Mouse (Mus musculus) spleen, postnatal 14 days (tissue): ENCODE results near the gene Lpar6.
A peak's percentile ranks its signal among the peaks of the same experiment; 100 is the strongest.

ENCODE experiments used
- DNase-seq, 2 experiments: peaks; one replicate each; pipeline ENCODE4 v3.0.0; 2021 to 2022; ENCODE audit warnings: low spot score in 2 of 2

The Lpar6 gene

DNA sequence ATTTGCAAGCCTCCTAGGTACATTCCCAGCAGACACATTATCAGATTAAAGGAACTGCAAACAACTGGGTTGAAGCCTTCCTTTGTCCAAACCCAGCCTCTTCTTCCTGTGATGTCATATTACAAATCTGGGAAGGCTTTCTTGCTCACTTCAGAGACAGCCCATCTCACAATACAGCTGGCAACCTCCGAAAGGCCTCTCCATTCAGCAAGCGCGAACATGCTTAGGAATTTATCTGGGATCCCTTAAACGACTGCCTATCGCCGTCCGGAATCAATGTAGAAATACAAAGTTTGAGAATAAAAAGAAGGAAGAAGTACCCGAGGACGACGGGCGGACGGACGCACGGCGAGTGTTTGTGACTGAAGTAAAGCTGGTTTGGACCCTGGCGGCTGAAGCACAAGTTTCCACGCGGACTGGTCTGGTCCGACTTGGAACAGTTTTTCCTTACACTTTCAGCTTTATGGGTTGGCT, at the start of gene Lpar6:
TSS of gene Lpar6 (plus strand) at position 48 of the 474 bp plus-strand sequence.
- no peak for DNase-seq

DNA sequence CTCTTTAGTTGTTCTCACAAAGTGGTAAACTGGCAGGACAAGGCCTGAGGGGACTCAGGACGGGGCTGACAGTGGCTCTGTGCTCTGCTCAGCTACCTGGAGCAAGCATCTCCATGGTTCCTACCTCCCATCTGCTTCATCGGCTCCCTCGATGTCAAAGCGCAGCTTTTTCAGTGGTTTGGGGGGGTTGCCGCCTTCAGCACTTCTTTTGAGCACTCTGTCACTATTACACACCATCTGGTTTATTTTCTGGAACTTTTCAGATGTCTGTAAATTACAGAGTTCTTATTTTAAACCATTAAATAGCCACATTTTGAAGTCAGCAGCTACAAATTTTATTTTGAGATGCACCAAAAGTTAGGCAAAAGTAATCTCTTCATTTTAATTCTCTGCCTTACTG, 38.6 kb upstream of the Lpar6 start:
- no peak for DNase-seq

DNA sequence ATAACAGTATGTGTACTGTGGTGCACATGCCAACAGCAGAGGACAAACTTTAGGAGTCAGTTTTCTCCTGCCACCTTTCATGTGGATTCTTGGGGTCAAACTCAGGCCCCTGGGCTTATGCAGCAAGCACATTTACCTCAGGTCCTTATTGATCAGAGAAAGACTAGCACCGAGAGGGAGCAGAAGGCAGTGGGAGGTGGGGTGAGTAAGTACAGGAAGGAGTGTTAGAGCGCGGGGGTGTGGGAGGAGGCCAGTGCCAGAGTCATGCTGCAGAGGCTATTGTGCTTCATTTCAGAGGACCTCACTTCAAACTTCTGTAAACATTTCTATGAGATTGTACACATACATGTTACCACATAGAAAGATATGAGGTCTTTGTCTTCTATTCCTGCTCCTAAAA, 36.2 kb upstream of the Lpar6 start:
- no peak for DNase-seq

DNA sequence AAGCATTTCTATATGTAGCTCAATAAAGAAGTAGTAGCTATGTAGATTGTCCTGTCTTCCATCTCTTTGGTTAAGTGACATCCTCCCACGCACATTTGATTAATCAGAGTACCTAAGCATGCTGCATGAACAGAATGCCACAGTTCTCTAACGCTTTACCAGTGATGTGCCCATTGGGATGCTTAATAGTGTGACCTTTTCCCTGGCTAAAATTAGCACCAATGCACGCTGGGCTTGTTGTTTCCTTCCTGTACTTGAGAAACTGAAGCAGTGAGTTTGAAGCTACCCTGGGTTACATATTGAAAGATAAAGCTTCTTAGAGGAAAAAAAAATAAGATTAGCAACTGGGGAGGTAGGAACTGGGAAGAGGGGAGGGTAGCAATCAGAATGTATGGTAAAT, 33.7 kb upstream of the Lpar6 start:
- no peak for DNase-seq

DNA sequence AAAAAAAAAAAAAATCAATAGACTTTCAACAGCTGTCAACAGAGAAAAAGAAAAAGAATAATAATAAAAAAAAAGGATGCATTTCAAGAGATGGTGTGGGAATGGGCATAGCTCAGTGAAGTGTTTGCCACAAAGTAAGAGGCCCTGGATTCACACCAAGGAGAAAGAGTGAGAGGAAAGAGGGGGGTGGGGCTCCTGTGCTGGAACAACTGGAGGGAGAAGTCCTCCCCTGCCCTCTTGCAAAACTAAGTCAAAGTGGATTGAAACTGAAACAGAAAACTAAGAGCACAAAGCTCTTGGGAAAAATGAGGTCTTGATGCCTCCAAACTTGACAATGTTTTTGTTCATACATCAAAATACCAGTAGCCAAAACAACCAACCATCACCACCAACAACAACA, 28.4 kb upstream of the Lpar6 start:
- DNase-seq, result no peak

DNA sequence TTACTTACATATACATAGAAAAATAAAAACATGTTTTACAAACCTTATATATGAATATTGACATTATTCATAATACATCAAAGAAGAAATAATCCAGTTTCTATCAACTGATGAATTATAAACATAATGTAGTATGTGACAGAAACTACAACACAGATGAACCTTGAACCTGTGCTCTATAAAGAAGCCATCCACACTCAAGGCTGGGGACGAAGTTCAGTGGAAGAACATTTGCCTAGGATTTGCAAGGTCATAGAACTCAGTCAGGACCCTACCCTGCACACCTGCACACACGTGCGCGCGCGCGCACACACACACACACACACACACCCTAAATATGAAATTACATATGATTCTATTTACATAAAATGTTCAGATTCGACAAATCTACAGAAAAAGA, 27.5 kb upstream of the Lpar6 start:
- DNase-seq, result no peak

DNA sequence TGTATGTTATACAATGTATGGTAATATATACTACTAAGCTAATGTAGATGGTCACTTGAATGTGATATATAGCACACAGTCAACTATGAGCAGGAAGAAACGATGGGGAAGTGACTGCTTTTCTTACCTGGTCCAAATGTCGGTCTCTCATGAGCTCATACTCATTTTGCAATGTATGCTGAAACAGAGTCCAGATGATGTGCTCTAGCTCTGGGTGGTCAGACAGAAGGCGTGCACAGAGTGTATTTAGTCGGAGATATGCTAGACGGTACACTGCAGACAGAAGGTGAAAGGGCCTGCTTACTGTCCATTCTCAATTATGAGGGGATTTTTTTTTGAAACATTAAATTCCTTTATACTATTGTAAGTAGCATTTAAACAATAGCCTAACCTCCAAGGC, 26.2 kb upstream of the Lpar6 start:
- DNase-seq, result no peak

DNA sequence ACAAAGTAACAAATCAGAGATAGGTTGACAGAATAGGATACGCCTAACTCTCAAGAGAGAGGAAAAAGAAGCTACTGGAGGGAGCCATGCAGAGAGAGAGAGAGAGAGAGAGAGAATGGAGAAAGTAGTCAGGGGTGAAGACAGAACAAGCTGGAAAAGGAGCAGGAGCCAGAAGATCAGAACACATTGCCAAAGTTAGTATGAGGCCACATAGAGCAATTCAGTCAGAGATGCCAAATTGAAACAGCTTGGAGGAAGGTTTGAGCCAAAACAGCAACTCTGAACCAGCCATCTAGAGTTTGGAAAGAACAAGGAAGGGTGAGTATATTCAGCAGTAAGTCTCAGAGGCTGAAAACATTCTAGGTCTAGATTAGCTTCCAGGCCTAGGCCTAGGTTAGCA, 20.6 kb upstream of the Lpar6 start:
- DNase-seq, result no peak

DNA sequence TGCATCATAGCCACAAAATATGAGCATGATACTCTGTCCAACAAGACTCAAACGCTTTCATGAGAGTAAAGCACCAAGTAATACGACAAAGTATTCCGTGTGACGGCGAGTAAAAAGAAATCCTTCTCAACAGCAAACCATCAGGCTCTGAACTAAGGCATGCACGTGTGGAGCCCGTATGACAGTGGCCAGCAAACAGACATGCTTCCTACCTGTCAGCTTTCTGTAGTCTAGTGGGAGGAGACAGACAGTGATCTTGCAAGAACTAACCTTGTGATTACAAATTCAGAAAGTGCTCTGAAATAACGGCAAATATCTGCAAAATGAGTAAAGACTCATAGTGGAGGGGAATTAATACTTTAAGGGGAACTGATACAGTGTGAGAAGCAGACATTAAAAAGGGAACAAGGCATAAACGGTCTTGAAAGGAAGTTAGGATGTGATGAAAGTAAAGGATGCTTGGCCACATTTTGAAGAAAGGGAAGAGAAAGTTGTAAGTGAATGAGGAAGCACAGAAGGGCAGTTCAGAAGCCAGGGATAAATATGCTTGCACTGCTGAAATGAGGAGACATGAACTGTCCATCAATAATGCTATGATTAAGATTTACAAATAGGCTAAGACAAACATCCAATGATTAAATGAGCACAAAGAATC, 15.3 kb upstream of the Lpar6 start:
- DNase-seq, result no peak

DNA sequence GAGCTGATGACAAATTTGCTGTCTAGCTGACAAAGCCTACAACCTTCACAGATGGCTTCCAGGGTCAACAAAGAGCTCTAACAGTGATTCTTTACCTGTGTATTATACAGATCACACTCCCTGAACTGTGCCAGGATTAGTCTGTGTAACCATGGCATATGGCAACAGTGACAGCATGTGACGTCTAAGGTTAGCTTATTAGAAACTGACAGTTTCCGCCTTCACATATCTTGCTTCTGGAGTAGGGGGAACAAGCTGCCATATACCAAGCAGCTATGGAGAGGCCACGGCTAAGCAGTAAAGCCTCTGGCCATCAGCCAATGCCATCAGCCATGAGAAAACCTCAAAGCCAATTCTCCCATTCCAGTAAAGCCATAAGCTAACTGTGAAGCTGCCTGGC, 11.3 kb upstream of the Lpar6 start:
- DNase-seq, result no peak

DNA sequence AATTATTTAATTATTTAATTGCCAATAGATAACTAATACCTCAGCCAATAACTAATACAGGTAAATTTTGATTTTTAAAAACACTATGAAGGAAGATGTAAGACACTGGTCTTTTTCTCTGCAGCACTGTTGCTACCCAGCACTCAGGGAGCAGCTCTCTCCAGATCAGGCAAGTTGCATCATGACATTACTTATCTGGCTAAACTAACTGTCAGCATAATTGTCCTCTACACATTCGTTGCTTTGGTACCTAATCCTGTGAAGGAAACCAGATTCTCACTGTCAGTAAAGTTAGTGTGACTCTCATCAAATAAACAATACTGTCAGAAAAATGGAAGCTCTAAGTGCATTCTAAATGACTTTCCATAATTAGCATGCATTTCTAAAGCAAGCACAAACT, 10.8 kb upstream of the Lpar6 start:
- no peak for DNase-seq

DNA sequence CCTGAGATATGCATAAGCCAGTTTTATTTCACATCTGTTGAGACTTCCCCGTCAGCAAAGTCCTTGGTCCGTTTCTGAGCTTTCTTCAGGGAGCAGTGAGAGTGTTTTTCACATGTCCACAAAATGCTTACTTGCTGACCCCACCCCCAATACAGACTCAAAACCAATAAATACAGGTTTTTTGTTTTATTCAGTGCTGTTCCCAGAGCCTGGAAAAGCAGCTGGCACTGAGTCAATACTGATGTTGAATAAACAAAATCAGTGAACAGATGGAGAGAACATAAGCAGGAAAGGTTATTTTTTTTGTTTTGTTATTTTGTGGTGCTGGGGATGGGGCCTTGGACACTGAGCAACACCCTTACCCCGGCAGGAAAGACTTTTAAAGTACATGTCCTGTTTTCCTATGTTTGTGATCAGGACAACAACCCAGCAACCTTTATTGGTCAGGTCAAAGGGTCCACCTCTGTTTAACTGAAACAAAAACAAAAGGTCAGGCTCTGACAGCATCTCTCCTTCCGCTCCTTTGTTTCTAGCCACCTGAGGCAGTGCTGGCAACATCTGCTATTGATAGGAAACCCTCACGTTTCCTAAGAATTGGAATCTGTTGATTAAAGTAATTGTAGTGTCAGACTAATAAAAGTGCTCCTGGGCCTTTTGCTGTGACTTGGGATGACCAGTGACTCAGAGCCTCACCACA, 6.3 kb upstream of the Lpar6 start:
- no peak for DNase-seq

DNA sequence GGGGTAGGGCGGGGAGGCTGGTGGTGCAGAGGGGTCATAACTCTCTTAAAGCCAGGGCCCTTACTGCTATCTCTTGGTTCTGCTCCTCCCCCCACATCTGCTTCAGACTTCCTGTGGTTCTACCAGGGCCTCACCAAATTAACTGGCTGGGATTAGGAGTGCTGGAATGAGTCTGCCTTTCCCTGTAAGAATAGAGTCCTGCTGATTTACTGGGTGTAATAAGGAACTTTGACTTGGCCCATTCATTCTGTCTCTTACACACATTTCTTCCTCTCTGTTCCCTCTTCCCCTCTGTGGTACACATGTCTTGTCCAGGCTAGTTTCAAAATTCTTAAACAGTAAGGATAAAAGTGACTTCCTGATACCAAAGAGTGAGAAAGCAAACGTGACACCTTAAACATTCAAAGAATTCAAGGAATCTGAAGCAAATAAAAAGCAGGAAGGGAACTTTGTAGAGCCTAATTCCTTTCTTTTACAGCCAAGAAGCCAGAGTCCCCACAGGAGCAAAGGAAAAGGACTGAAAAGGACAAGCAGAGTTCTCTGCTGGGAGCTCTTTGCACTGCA, 3.1 kb upstream of the Lpar6 start:
- DNase-seq, result no peak

DNA sequence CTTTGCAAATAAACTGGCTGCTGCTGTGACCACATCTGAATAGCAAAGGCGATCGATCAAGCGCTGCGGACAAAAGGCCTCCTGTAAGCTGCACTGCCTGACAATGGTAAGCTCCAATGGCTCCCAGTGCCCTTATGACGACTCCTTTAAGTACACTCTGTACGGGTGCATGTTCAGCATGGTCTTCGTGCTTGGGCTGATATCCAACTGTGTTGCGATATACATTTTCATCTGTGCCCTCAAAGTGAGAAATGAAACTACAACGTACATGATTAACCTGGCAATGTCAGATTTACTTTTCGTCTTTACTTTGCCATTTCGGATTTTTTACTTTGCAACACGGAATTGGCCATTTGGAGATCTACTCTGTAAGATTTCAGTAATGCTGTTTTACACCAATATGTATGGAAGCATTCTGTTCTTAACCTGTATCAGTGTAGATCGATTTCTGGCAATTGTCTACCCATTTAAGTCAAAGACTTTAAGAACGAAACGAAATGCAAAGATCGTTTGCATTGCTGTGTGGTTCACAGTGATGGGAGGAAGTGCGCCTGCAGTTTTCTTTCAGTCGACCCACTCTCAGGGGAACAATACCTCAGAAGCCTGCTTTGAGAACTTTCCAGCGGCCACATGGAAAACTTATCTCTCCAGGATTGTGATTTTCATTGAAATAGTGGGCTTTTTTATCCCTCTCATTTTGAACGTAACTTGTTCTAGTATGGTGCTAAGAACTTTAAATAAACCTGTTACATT, 979 bp downstream of the Lpar6 start:
- DNase-seq, result peak in 1 of 2 experiments; percentile 7

DNA sequence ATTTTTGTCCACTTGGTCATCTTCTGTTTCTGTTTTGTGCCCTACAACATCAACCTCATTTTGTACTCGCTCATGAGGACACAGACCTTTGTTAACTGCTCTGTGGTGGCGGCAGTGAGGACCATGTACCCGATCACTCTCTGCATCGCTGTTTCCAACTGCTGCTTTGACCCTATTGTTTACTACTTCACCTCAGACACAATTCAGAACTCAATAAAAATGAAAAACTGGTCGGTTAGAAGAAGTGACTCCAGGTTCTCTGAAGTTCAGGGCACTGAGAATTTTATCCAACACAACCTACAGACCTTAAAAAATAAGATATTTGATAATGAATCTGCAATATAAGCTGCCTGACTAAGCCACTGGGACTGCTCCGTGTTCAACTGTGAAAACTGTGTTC, 1.6 kb downstream of the Lpar6 start:
- DNase-seq, result no peak

DNA sequence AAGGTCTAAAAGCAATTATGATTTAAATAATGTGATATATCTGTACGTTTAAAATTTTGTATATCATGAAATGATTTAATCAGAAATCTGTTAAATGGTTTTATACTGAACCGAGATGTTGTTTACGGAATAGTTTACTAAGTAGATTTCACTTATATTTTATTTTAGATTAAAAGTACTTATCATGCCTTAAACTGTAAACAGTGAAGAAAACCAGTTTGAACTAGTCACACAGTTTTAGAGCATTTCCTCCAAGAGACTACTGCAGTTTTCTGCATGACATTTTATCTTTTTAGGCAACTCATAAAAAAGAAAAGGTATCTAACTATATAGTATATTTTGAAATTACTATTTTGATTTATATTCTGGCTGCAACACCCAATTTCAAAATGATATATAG, 2.2 kb downstream of the Lpar6 start:
- no peak for DNase-seq

DNA sequence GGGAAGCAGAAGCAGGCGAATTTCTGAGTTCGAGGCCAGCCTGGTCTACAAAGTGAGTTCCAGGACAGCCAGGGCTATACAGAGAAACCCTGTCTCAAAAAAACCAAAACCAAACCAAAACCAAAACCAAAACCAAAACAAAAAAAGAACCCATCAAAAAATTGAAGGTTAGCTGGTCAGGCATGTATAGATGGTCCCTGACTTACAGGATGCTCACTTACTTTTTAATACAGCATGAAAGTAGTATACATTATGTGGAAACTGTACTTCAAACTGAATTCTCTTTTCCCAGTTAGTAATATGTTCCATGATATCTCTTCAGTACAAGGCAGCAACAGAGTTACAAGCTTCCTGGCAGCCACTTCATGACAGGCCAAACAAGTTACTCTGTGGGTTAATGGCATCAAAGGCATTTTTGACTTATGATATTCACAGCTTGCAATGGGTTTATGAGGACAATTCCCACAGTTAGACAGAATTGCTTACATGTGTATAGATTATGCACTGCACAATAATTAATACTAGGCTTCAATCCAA, 6.4 kb downstream of the Lpar6 start:
- DNase-seq, result no peak

DNA sequence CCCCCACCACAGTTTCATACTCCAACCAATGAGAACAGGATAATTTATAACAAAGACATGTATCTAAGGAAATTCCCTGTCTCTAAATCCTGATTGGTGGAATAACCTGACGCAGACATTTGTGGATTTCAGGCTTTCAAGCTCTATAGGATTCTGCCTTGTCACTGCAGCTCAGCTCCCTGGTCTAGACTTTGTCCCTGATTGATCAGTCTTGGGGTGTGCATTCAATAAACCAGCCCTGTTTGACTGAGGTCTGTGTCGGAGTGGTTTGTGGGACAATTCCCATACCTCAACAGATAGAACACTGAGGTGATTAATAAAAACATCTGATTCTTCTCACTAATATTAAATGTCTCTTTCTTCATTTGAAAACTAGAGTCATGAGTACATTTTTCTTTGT, 12.4 kb downstream of the Lpar6 start:
- no peak for DNase-seq

DNA sequence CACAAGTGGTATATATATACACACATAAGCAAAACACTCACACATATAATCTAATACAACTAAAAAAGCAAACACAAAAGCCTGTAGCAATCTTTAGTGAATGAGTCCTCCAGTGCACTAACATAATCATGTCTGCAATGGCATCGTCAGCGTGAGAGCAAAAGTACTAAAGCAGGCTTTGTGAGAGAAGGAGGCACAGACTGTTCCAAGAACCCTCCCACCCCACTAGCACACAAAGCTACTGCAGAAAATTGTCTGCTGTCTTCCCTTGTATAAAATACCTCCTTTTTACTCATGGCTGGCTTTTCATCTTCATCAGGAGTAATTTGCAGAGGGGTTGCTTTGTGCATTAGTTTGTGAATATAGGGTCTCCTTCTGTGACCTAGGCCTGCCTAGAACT, 14.6 kb downstream of the Lpar6 start:
- no peak for DNase-seq

DNA sequence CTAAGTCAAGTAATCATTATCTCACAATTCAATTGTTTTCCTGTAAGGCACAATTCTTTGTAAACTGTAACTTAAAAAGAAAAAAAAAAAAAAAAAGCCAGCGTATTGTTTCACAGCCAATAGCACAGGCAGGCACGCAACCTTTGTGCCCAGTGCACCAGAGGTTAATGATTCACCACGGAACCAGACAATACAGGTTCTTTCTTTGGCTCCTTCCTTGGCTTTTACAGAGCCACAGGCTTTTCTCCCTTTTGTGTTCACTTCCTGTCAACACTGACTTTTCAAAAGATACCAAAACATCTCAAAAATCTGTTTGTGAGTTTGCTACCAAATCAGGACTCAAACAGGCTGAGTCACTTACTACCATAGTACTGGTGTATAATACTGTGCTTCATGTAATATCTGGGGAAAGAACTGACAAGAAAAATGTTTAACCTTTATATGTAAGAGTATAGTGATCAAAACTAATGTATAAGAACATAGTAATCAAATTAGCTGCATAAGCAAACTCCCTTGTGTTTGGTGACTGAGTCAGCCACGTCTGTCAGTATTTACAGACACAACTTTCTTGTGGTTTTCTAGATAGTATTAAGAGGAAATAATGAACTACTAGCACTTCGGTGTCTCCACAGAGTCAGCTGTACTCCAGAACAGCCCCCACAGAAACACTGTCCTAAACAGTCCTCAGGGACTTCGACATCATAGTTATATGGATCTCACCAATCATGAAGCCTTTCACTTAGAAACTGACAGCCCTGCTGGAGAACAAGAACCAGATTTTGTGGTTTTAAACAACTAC, 16.0 kb downstream of the Lpar6 start:
- no peak for DNase-seq

DNA sequence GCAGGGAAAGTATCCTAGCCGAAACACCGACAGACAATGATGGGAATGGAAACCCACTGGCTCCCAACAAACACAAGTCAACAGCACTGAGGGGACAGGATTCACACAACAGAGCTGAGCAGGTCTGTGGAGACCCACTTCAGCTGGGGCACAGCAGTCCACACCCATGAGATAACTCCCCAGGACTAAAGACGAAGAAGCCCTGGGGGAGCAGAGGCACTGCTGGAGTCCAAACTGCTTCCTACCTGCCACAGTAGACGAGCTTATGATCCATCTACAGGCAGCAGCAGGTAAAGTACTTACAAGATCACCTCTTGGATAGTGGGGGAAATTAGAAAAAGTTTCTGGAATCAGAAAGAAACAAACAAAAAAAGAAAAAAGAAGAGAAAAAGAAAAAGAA, 16.7 kb downstream of the Lpar6 start:
- DNase-seq, result no peak
